Mouse (Mus musculus): ENCODE measurements around the gene Atp5j2. TPM values are rescaled to one million over a fixed set of nuclear protein-coding genes. Genes with fewer than 3 reads are reported as not detected.

The Atp5j2 gene
- total RNA-seq, 1 experiment, result 537 TPM

DNA sequence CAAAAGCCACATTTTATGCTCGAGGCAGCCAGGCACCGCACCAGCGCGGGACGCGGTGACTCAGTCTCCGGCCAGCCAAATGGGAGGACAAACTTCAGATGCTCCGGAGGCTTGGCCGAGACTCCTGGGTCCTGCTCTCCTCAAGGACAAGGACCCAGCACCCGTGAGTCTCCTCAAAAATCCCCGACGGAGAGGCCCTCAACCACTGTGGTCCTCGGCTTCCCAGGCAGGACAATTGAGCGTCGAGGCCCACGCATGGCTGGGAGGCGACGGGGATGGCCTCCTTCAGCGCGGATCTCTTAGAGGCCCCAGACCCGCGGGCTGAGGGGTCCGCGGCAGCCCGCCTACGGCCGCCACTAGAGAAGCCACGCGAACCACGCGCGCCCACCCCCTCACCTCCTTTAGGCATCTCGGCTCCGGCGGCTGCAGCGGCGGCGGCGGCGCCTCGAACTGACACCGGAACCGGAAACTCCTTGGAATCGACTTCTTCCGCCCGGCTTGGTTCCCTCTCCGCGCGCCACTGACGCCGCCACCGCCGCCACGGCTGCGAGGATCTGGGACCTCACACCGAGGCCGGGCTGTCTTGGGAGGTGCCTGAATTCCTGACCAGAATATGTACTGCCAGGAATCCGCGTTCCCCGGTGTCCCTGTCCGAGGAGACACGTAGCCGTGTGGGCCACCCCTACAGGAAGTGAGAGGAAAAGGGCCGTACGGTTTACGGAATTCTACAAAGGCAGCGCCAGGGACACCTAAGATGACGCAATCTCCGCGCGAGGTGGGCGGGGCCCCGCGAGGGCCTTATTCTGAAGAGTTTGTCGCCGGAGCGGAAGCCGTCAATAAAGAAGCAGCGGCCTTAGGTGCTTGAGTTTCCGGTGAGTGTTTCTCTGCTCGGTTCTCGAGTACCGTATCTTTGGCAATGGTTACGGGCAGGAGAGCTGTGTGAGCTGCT is 52.0 kb downstream of the Atp5j2 start, which contains the start of the genes Pdap1 and Bud31:
TSS of gene Pdap1 (minus strand) at position 668 of the 949 bp plus-strand sequence.
TSS of gene Bud31 (plus strand) at position 792 of the 949 bp plus-strand sequence.
- H3K4me1 ChIP-seq (ENCODE audit: control insufficient read depth in 2 of 2, insufficient read depth in 2 of 2, low read length in 2 of 2, poor library complexity in 1 of 2), result peaks cover 0 to 2% of the 10 kb centered on the region in 2 experiments; a peak in 2 of 4 replicates
- peak; percentile 79 for DNase-seq (ENCODE audit: low read depth, low spot score)
- peak within 1 kb of the TSS; percentile 96 for H3K27ac ChIP-seq (ENCODE audit: insufficient read depth, low read depth, low read length, poor library complexity, severe bottlenecking)
- in situ Hi-C loops (cut with MboI; ENCODE audit: low sequenced_read_pairs in 2 of 2, unreplicated experiment in 2 of 2), result no loop called here
- peaks cover 33% of the 10 kb centered on the region for H3K36me3 ChIP-seq (ENCODE audit: control insufficient read depth, insufficient read depth, low read length, poor library complexity, severe bottlenecking)
- TF ChIP-seq MAFK (IDR thresholded peaks at IDR 0.05; ENCODE audit: insufficient read depth, low read depth, low read length), result no peak
- no peak for TF ChIP-seq CHD2 (IDR thresholded peaks at IDR 0.05; ENCODE audit: low read depth, low read length)
- TF ChIP-seq ZNF384 (IDR thresholded peaks at IDR 0.05; ENCODE audit: low read depth, low read length), result 0 out of 2 replicates have a peak, but pooled peaks have one; percentile 9
- TF ChIP-seq HCFC1 (IDR thresholded peaks at IDR 0.05; ENCODE audit: borderline replicate concordance, insufficient read depth, low read length), result peak; percentile 81
- no peak for TF ChIP-seq ZC3H11A (IDR thresholded peaks at IDR 0.05; ENCODE audit: borderline replicate concordance, low read depth, low read length)
- H3K9me3 ChIP-seq (ENCODE audit: control insufficient read depth, insufficient read depth, low read depth, low read length), result no peaks in the 10 kb centered on the region
- H3K9ac ChIP-seq (ENCODE audit: insufficient read depth, low read depth, low read length, poor library complexity, severe bottlenecking), result peak within 1 kb of the TSS; percentile 95
- peak within 1 kb of the TSS; percentile 77 to 89 for H3K4me3 ChIP-seq (ENCODE audit: insufficient read depth in 1 of 2, low read depth in 1 of 2, low read length in 2 of 2, poor library complexity in 1 of 2, severe bottlenecking in 1 of 2)

DNA sequence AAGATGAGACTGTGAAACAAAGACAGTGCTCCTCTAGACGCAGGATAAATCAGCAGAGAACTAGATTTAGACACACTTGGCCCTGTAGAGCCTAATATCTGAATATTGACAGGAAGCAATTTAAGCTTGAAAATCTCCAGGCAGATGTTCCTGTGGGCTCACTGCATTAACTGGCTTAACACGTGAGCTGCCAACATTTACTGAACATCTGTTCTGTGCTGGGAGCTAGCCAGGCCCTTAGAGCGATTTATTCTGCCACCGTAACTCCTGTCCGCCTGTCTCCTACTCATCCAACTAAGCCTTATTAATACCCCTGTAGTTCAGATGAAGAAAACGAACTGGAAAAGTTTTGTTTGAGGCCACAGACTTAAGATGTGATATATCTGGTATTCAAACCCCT is 53.0 kb downstream of the Atp5j2 start:
- Histone ChIP-seq H3K27ac (ENCODE audit: insufficient read depth, low read depth, low read length, poor library complexity, severe bottlenecking) (no peak overlapping the region), H3K4me3 (ENCODE audit: insufficient read depth in 1 of 2, low read depth in 1 of 2, low read length in 2 of 2, poor library complexity in 1 of 2, severe bottlenecking in 1 of 2) (peak overlapping the region; percentile 77 to 89), H3K9me3 (ENCODE audit: control insufficient read depth, insufficient read depth, low read depth, low read length) (no peaks in the 10 kb centered on the region), H3K4me1 (ENCODE audit: control insufficient read depth in 2 of 2, insufficient read depth in 2 of 2, low read length in 2 of 2, poor library complexity in 1 of 2) (peaks cover 0 to 2% of the 10 kb centered on the region in 2 experiments; a peak in 2 of 4 replicates), H3K9ac (ENCODE audit: insufficient read depth, low read depth, low read length, poor library complexity, severe bottlenecking) (peak overlapping the region; percentile 95), H3K36me3 (ENCODE audit: control insufficient read depth, insufficient read depth, low read length, poor library complexity, severe bottlenecking) (peaks cover 41% of the 10 kb centered on the region)
- TF ChIP-seq ZC3H11A (IDR thresholded peaks at IDR 0.05; ENCODE audit: borderline replicate concordance, low read depth, low read length) (no peak), ZNF384 (IDR thresholded peaks at IDR 0.05; ENCODE audit: low read depth, low read length) (no peak), MAFK (IDR thresholded peaks at IDR 0.05; ENCODE audit: insufficient read depth, low read depth, low read length) (no peak), CHD2 (IDR thresholded peaks at IDR 0.05; ENCODE audit: low read depth, low read length) (no peak), HCFC1 (IDR thresholded peaks at IDR 0.05; ENCODE audit: borderline replicate concordance, insufficient read depth, low read length) (no peak)
- in situ Hi-C loops (cut with MboI; ENCODE audit: low sequenced_read_pairs in 2 of 2, unreplicated experiment in 2 of 2), result no loop called here
- no peak for DNase-seq (ENCODE audit: low read depth, low spot score)

Other genes with a start within 250 kb of the Atp5j2 start
- 17.9 and 19.2 TPM in 2 replicates for gene Smurf1, start 226.2 kb downstream of the Atp5j2 start, total RNA-seq (2012; rRNA removed)
- gene Gm4871, start 159.3 kb downstream of the Atp5j2 start, total RNA-seq (2012; rRNA removed), result not detected in 2 replicates
- not detected in 2 replicates for gene 1700018F24Rik, start 149.1 kb downstream of the Atp5j2 start, total RNA-seq (2012; rRNA removed)
- gene Arpc1a, start 108.2 kb downstream of the Atp5j2 start, total RNA-seq (2012; rRNA removed), result 48.2 and 65.4 TPM in 2 replicates
- gene Kpna7, start 108.0 kb downstream of the Atp5j2 start, total RNA-seq (2012; rRNA removed), result 0.21 and 0.58 TPM in 2 replicates
- 185 and 249 TPM in 2 replicates for gene Arpc1b, start 77.8 kb downstream of the Atp5j2 start, total RNA-seq (2012; rRNA removed)
- 89.3 and 108 TPM in 2 replicates for gene Pdap1, start 51.8 kb downstream of the Atp5j2 start, total RNA-seq (2012; rRNA removed)
- gene Bud31, start 51.7 kb downstream of the Atp5j2 start, total RNA-seq (2012; rRNA removed), result 124 and 168 TPM in 2 replicates
- 12.8 and 14.3 TPM in 2 replicates for gene Ptcd1, start 25.0 kb downstream of the Atp5j2 start, total RNA-seq (2012; rRNA removed)
- 73.2 and 74.4 TPM in 2 replicates for gene Cpsf4, start 24.8 kb downstream of the Atp5j2 start, total RNA-seq (2012; rRNA removed)
- gene Zkscan14, start 9.8 kb upstream of the Atp5j2 start, total RNA-seq (2012; rRNA removed), result 5.5 TPM in 2 replicates
- gene Zkscan5, start 12.5 kb upstream of the Atp5j2 start, total RNA-seq (2012; rRNA removed), result 16.9 and 18.0 TPM in 2 replicates
- 31.4 and 36.1 TPM in 2 replicates for gene Zfp655, start 39.7 kb upstream of the Atp5j2 start, total RNA-seq (2012; rRNA removed)
- 16.8 and 22.5 TPM in 2 replicates for gene Zscan25, start 88.4 kb upstream of the Atp5j2 start, total RNA-seq (2012; rRNA removed)
- gene Cyp3a57, start 153.2 kb upstream of the Atp5j2 start, total RNA-seq (2012; rRNA removed), result not detected in 2 replicates